Mouse (Mus musculus) neural tube, embryonic 14.5 days (tissue): ENCODE results near the gene Rcc1l. TPM values are rescaled to one million over a fixed set of nuclear protein-coding genes. Genes with fewer than 3 reads are reported as not detected.

Experiments
- ATAC-seq: fragments of 200-750 bp; cut with Nextera tagmentation; 2 replicates; pipeline ENCODE4 v1.8.0; 2017; ENCODE audit warnings: low read depth, mild to moderate bottlenecking, moderate TSS enrichment, moderate library complexity
- H3K27ac ChIP-seq: fragments of 300-500 bp; sonication (generic); 2 replicates; pipeline ENCODE4 v1.5.1; 2014; ENCODE audit warnings: low read depth, mild to moderate bottlenecking, control low read depth, low read length, moderate library complexity, mixed read lengths
- H3K27me3 ChIP-seq: fragments of 300-500 bp; sonication (generic); 2 replicates; pipeline ENCODE4 v1.6.1; 2014; ENCODE audit warnings: low read length; ENCODE audit not compliant: control insufficient read depth, insufficient read depth
- H3K36me3 ChIP-seq: fragments of 300-500 bp; sonication (generic); 2 replicates; pipeline ENCODE4 v1.6.1; 2014; ENCODE audit warnings: low read length, mixed read lengths; ENCODE audit not compliant: control insufficient read depth, insufficient read depth
- H3K4me1 ChIP-seq: fragments of 300-500 bp; sonication (generic); 2 replicates; pipeline ENCODE4 v1.6.1; 2014; ENCODE audit warnings: low read length; ENCODE audit not compliant: control insufficient read depth, insufficient read depth
- H3K4me2 ChIP-seq: fragments of 300-500 bp; sonication (generic); 2 replicates; pipeline ENCODE4 v1.6.1; 2014; ENCODE audit warnings: mild to moderate bottlenecking, low read depth, low read length, control low read depth
- H3K4me3 ChIP-seq: fragments of 300-500 bp; sonication (generic); 2 replicates; pipeline ENCODE4 v1.5.1; 2014; ENCODE audit warnings: low read depth, low read length, control low read depth, mixed read lengths
- H3K9ac ChIP-seq: fragments of 300-500 bp; sonication (generic); replicated peaks from 2 replicates; pipeline ENCODE4 v1.6.1; 2014; ENCODE audit warnings: low read depth, mild to moderate bottlenecking, control low read depth, low read length, mixed read lengths
- H3K9me3 ChIP-seq: fragments of 300-500 bp; sonication (generic); 2 replicates; pipeline ENCODE4 v1.6.1; 2016; ENCODE audit warnings: low read length; ENCODE audit not compliant: control insufficient read depth
- WGBS: fragments of 180-500 bp; shearing (Covaris S2); extraction: QIAGEN DNeasy Blood & Tissue Kit; methylation state at CpG from one replicate; pipeline ENCODE4 v1.1.7; 2014; 5-methylcytosine and 5-hydroxymethylcytosine counted together
- polyA plus RNA-seq: library from polyadenylated mRNA; unstranded; fragments of >200 nt; fragmentation: Nextera tagmentation; extraction: Ambion mirVana; gene quantifications from 2 replicates; pipeline ENCODE4 v1.2.1, GENCODE M21; 2014

The Rcc1l gene
- polyA plus RNA-seq, 1 experiment from 2014 or later: 16.7 TPM

DNA sequence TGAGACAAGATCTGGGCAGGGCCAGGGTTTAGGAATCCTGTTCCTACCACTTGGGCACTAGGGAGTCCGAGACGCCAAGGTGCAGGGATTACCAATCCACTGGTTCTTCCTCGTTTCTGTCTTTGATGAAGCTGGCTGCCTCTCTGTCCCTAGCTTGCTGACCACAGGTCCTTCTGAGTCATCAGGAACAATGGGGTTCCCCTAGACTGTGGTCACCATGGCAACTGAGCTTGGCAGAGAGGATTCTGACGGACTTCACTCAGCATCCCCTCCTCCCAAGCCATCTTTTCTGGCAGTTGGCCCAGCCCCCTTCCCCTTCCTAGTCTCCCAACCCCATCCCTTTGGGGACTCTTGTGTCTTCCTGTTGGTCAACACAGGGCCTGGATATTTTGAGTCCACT lies 45.0 kb downstream of the Rcc1l start:
- H3K4me3 ChIP-seq: no peak overlapping the region
- WGBS: 41% methylated on average over 4 of the region's 4 CpGs
- no peaks in the 10 kb centered on the region for H3K27me3 ChIP-seq
- ATAC-seq: no peak
- H3K27ac ChIP-seq: no peak overlapping the region
- no peaks in the 10 kb centered on the region for H3K9me3 ChIP-seq
- H3K9ac ChIP-seq: no peak overlapping the region
- no peaks in the 10 kb centered on the region for H3K4me1 ChIP-seq
- H3K4me2 ChIP-seq: no peak overlapping the region
- H3K36me3 ChIP-seq: peaks cover 21% of the 10 kb centered on the region

GRCm38 (mm10) chr5:134126232-134126631 lies 50.3 kb downstream of the Rcc1l start:
- Histone ChIP-seq H3K27ac (no peak overlapping the region), H3K4me1 (no peaks in the 10 kb centered on the region), H3K4me2 (no peak overlapping the region), H3K36me3 (no peaks in the 10 kb centered on the region), H3K4me3 (no peak overlapping the region), H3K9ac (no peak overlapping the region), H3K27me3 (no peaks in the 10 kb centered on the region), H3K9me3 (no peaks in the 10 kb centered on the region)
- WGBS: 98% methylated on average over 2 of the region's 2 CpGs
- no peak for ATAC-seq

- no peaks in the 10 kb centered on the region for H3K9me3 ChIP-seq
- ATAC-seq: no peak
- 82% methylated on average over 6 of the region's 6 CpGs for WGBS
- no peak overlapping the region for H3K27ac ChIP-seq
- H3K36me3 ChIP-seq: no peaks in the 10 kb centered on the region
- no peak overlapping the region for H3K4me2 ChIP-seq
- H3K4me1 ChIP-seq: no peaks in the 10 kb centered on the region
- H3K4me3 ChIP-seq: no peak overlapping the region
- no peak overlapping the region for H3K9ac ChIP-seq
- H3K27me3 ChIP-seq: no peaks in the 10 kb centered on the region
Measured at GRCm38 (mm10) chr5:134123846-134124245, 52.7 kb downstream of the Rcc1l start.

DNA sequence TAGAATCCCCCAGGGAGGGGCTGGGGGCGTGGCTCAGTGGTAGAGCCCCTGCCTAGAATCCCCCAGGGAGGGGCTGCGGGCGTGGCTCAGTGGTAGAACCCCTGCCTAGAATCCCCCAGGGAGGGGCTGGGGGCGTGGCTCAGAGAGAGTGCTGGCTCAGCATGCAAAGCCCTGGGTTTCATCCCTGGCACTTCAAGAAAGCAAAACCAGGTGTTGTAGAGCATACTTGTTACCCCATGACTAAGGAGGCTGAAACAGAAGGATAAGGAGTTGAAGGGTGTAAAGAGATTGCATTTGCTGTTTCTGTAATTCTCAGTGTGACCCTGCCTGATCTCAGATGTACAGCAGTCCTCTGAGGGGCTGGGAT lies 54.7 kb downstream of the Rcc1l start:
- Histone ChIP-seq H3K27me3 (no peaks in the 10 kb centered on the region), H3K27ac (no peak overlapping the region), H3K4me3 (no peak overlapping the region), H3K9ac (no peak overlapping the region), H3K36me3 (peaks cover 3% of the 10 kb centered on the region; the same call in 1 of the 2 replicates), H3K9me3 (no peaks in the 10 kb centered on the region), H3K4me1 (no peaks in the 10 kb centered on the region), H3K4me2 (no peak overlapping the region)
- ATAC-seq: no peak
- 84% methylated on average over 4 of the region's 4 CpGs for WGBS

DNA sequence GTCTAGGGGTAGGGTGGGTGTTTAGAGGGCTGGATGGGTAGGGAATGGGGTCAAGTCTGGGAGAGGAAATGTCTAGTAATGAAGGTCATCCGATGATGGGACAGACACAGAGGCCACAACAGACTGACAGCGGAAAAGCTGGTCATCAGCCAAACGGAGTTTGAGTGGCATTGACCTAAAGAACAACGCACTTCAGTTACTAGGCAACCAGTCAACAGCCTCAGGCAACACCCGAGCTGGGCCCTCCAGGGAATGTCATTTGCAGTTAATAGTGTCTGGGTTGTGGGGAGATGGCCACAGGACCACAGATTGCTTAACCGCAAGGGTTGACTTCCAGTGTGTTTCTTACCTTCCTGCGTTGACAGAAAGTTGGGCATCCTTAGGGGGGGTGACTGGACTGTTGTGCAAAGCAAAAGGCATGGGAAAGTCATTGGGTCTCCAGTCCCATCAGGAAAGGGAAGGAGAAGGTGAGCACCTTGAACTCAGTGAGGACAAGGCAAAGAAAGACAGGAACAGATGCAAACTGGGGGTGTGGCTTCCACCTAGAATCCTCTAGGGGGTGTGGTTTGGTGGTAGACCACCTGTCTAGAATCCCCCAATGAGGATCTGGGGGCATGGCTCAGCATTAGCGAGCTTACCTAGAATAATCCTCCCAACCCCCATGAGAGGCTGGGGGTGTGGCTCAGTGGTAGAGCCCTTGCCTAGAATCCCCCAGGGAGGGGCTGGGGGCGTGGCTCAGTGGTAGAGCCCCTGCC lies 55.3 kb downstream of the Rcc1l start:
- Histone ChIP-seq H3K27me3 (no peaks in the 10 kb centered on the region), H3K9ac (no peak overlapping the region), H3K4me2 (no peak overlapping the region), H3K27ac (no peak overlapping the region), H3K9me3 (no peaks in the 10 kb centered on the region), H3K36me3 (peaks cover 3% of the 10 kb centered on the region; the same call in 1 of the 2 replicates), H3K4me3 (no peak overlapping the region), H3K4me1 (no peaks in the 10 kb centered on the region)
- 58% methylated on average over 8 of the region's 9 CpGs for WGBS
- ATAC-seq: no peak

GRCm38 (mm10) chr5:134120135-134120534 lies 56.4 kb downstream of the Rcc1l start:
- ATAC-seq: no peak
- H3K4me2 ChIP-seq: no peak overlapping the region
- no peak overlapping the region for H3K9ac ChIP-seq
- no peaks in the 10 kb centered on the region for H3K4me1 ChIP-seq
- no peaks in the 10 kb centered on the region for H3K9me3 ChIP-seq
- H3K4me3 ChIP-seq: no peak overlapping the region
- H3K36me3 ChIP-seq: peaks cover 3% of the 10 kb centered on the region; the same call in 1 of the 2 replicates
- H3K27me3 ChIP-seq: no peaks in the 10 kb centered on the region
- H3K27ac ChIP-seq: no peak overlapping the region
- 83% methylated on average over 3 of the region's 3 CpGs for WGBS

DNA sequence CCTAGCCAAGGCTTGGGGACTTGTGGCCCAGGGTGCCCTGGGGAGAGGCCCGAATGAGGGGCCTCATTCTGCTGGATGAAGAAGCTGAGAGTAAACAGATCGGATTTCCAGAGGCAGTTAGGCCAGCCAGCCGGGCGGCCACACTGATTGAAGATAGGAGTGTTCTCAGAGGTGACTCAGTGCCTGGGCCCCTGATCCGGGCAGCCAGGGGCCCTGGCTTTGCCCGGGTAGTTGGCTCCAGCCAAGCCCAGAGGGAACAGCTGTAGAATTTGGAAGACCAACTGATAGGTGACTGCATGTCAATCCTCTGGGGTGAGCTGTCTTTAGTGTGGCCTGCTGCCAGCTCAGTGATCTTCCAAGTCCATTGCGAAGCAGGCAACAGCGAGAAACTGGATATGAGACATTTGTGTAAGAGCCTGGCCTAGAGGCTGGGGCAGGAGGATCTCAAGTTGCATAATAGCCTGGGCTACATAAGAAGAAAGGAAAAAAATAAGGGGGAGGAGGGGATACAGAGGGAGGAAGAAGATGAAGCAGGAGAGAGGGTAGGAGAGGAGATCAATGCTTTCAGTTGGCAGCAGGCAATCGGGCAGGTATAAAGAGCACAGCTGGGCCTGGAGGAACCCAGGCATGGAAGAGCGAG lies 57.0 kb downstream of the Rcc1l start:
- no peaks in the 10 kb centered on the region for H3K27me3 ChIP-seq
- no peaks in the 10 kb centered on the region for H3K4me1 ChIP-seq
- H3K9me3 ChIP-seq: no peaks in the 10 kb centered on the region
- no peak for ATAC-seq
- no peak overlapping the region for H3K4me2 ChIP-seq
- H3K36me3 ChIP-seq: peaks cover 3% of the 10 kb centered on the region; the same call in 1 of the 2 replicates
- 66% methylated on average over 10 of the region's 10 CpGs for WGBS
- no peak overlapping the region for H3K4me3 ChIP-seq
- no peak overlapping the region for H3K27ac ChIP-seq
- no peak overlapping the region for H3K9ac ChIP-seq

GRCm38 (mm10) chr5:134118798-134119407 lies 57.7 kb downstream of the Rcc1l start:
- H3K36me3 ChIP-seq: peaks cover 3% of the 10 kb centered on the region; the same call in 1 of the 2 replicates
- WGBS: 89% methylated on average over 15 of the region's 15 CpGs
- ATAC-seq: no peak

GRCm38 (mm10) chr5:134115639-134116259 lies 60.8 kb downstream of the Rcc1l start:
- H3K4me3 ChIP-seq: no peak overlapping the region
- no peak overlapping the region for H3K27ac ChIP-seq
- peaks cover 3% of the 10 kb centered on the region; the same call in 1 of the 2 replicates for H3K36me3 ChIP-seq
- H3K27me3 ChIP-seq: no peaks in the 10 kb centered on the region
- 91% methylated on average over 7 of the region's 7 CpGs for WGBS
- H3K9me3 ChIP-seq: no peaks in the 10 kb centered on the region
- H3K4me1 ChIP-seq: no peaks in the 10 kb centered on the region
- ATAC-seq: no peak
- H3K4me2 ChIP-seq: no peak overlapping the region
- H3K9ac ChIP-seq: no peak overlapping the region

More at GRCm38 (mm10) chr5:134118798-134119407, 57.7 kb downstream of the Rcc1l start:
- no peaks in the 10 kb centered on the region for H3K27me3 ChIP-seq
- no peak overlapping the region for H3K27ac ChIP-seq
- H3K4me3 ChIP-seq: no peak overlapping the region
- H3K4me2 ChIP-seq: no peak overlapping the region
- no peaks in the 10 kb centered on the region for H3K4me1 ChIP-seq
- H3K9ac ChIP-seq: no peak overlapping the region
- no peaks in the 10 kb centered on the region for H3K9me3 ChIP-seq
